Mouse (Mus musculus) embryonic facial prominence, embryonic 12.5 days (tissue): ENCODE measurements around the gene Pbx4. TPM values are rescaled to one million over a fixed set of nuclear protein-coding genes. Genes with fewer than 3 reads are reported as not detected.

ENCODE experiments used
- ATAC-seq: fragments of 200-750 bp; cut with Nextera tagmentation; 2 replicates; pipeline ENCODE4 v1.8.0; 2017; ENCODE audit not compliant: insufficient number of reproducible peaks, insufficient read depth, low FRiP score, low TSS enrichment
- H3K27ac ChIP-seq: fragments of 300-500 bp; sonication (generic); 2 replicates; pipeline ENCODE4 v1.5.1; 2016; ENCODE audit warnings: mild to moderate bottlenecking
- H3K27me3 ChIP-seq: fragments of 300-500 bp; sonication (generic); 2 replicates; pipeline ENCODE4 v1.6.1; 2016; ENCODE audit warnings: mild to moderate bottlenecking, moderate library complexity
- H3K36me3 ChIP-seq: fragments of 300-500 bp; sonication (generic); 2 replicates; pipeline ENCODE4 v1.6.1; 2016; ENCODE audit warnings: mild to moderate bottlenecking
- H3K4me1 ChIP-seq: fragments of 300-500 bp; sonication (generic); 2 replicates; pipeline ENCODE4 v1.6.1; 2016
- H3K4me2 ChIP-seq: fragments of 300-500 bp; sonication (generic); replicated peaks from 2 replicates; pipeline ENCODE4 v1.6.1; 2016; ENCODE audit warnings: mild to moderate bottlenecking, moderate library complexity
- H3K4me3 ChIP-seq: fragments of 300-500 bp; sonication (generic); 2 replicates; pipeline ENCODE4 v1.5.1; 2016; ENCODE audit warnings: mild to moderate bottlenecking
- H3K9ac ChIP-seq: fragments of 300-500 bp; sonication (generic); 2 replicates; pipeline ENCODE4 v1.6.1; 2016; ENCODE audit warnings: mild to moderate bottlenecking, moderate library complexity
- H3K9me3 ChIP-seq: fragments of 300-500 bp; sonication (generic); 2 replicates; pipeline ENCODE4 v1.6.1; 2016; ENCODE audit warnings: mild to moderate bottlenecking, moderate library complexity
- WGBS: fragments of 180-500 bp; shearing (Covaris S2); methylation state at CpG from one replicate; pipeline ENCODE4 v1.1.7; 2016; 5-methylcytosine and 5-hydroxymethylcytosine counted together
- polyA plus RNA-seq: library from polyadenylated mRNA; unstranded; fragments of >200 nt; fragmentation: Nextera tagmentation; extraction: Ambion mirVana; gene quantifications from 2 replicates; pipeline ENCODE4 v1.2.1, GENCODE M21; 2016

Gene Pbx4
- polyA plus RNA-seq, 1 experiment from 2014 or later, result 13.4 TPM

- 71% methylated on average over 2 of the region's 2 CpGs for WGBS
- Histone ChIP-seq H3K4me3 (no peak overlapping the region), H3K9ac (no peak overlapping the region), H3K27ac (no peak overlapping the region), H3K4me2 (no peak overlapping the region), H3K36me3 (peaks cover 39% of the 10 kb centered on the region), H3K4me1 (no peaks in the 10 kb centered on the region), H3K27me3 (no peaks in the 10 kb centered on the region), H3K9me3 (no peaks in the 10 kb centered on the region)
- ATAC-seq, result no peak
These were observed 17.4 kb upstream of the Pbx4 start for GRCm38 (mm10) chr8:69814881-69815280.

- Histone ChIP-seq H3K4me3 (no peak overlapping the region), H3K4me1 (no peaks in the 10 kb centered on the region), H3K4me2 (no peak overlapping the region), H3K9me3 (no peaks in the 10 kb centered on the region), H3K36me3 (peaks cover 39% of the 10 kb centered on the region), H3K27me3 (no peaks in the 10 kb centered on the region), H3K9ac (no peak overlapping the region), H3K27ac (no peak overlapping the region)
- ATAC-seq, result no peak
- 94% methylated on average over 4 of the region's 4 CpGs for WGBS
These were observed 16.9 kb upstream of the Pbx4 start for GRCm38 (mm10) chr8:69815396-69815795.

GRCm38 (mm10) chr8:69820466-69820865 lies 11.8 kb upstream of the Pbx4 start:
- Histone ChIP-seq H3K27me3 (no peaks in the 10 kb centered on the region), H3K9me3 (no peaks in the 10 kb centered on the region), H3K9ac (no peak overlapping the region), H3K4me3 (no peak overlapping the region), H3K4me2 (no peak overlapping the region), H3K4me1 (peaks cover 24% of the 10 kb centered on the region), H3K27ac (no peak overlapping the region), H3K36me3 (peaks cover 24% of the 10 kb centered on the region)
- 86% methylated on average over 9 of the region's 9 CpGs for WGBS
- no peak for ATAC-seq

- peak; percentile 44 for ATAC-seq
- H3K9me3 ChIP-seq, result no peaks in the 10 kb centered on the region
- H3K4me2 ChIP-seq, result peak overlapping the region; percentile 79
- 0 out of 2 replicates have a peak overlapping the region, but pooled peaks have one; percentile 77 for H3K27ac ChIP-seq
- 2% methylated on average over 15 of the region's 22 CpGs for WGBS
- peak overlapping the region; percentile 68 for H3K9ac ChIP-seq
- H3K36me3 ChIP-seq, result peaks cover 25% of the 10 kb centered on the region
- H3K4me3 ChIP-seq, result peak overlapping the region; percentile 64
- H3K27me3 ChIP-seq, result no peaks in the 10 kb centered on the region
- H3K4me1 ChIP-seq, result peaks cover 24% of the 10 kb centered on the region
These were observed 10.3 kb upstream of the Pbx4 start for GRCm38 (mm10) chr8:69821971-69822385.

GRCm38 (mm10) chr8:69822386-69823191 lies 9.7 kb upstream of the Pbx4 start, which contains the start of gene Lpar2:
Gene Lpar2 (plus strand): TSS chr8:69822429.
- H3K4me2 ChIP-seq, result peak within 1 kb of the TSS; percentile 79
- peak within 1 kb of the TSS; percentile 64 for H3K4me3 ChIP-seq
- peaks cover 22% of the 10 kb centered on the region for H3K36me3 ChIP-seq
- peaks cover 24% of the 10 kb centered on the region for H3K4me1 ChIP-seq
- H3K27ac ChIP-seq, result peak within 1 kb of the TSS; percentile 77
- WGBS, result under 1% methylated on average over 34 of the region's 35 CpGs
- no peaks in the 10 kb centered on the region for H3K9me3 ChIP-seq
- no peaks in the 10 kb centered on the region for H3K27me3 ChIP-seq
- H3K9ac ChIP-seq, result peak within 1 kb of the TSS; percentile 68
- peak; percentile 79 for ATAC-seq

GRCm38 (mm10) chr8:69826371-69826770 lies 5.9 kb upstream of the Pbx4 start:
- Histone ChIP-seq H3K9me3 (no peaks in the 10 kb centered on the region), H3K27ac (no peak overlapping the region), H3K27me3 (no peaks in the 10 kb centered on the region), H3K4me2 (no peak overlapping the region), H3K36me3 (peaks cover 32% of the 10 kb centered on the region; the same call in 1 of the 2 replicates), H3K9ac (no peak overlapping the region), H3K4me3 (no peak overlapping the region), H3K4me1 (peaks cover 24% of the 10 kb centered on the region)
- whole genome bisulfite sequencing, result 94% methylated on average over 12 of the region's 12 CpGs
- no peak for ATAC-seq

GRCm38 (mm10) chr8:69837057-69837682 lies 4.9 kb downstream of the Pbx4 start:
- Histone ChIP-seq H3K9ac (no peak overlapping the region), H3K4me1 (peaks cover 5% of the 10 kb centered on the region; the same call in 1 of the 2 replicates), H3K4me3 (no peak overlapping the region), H3K36me3 (no peaks in the 10 kb centered on the region), H3K9me3 (no peaks in the 10 kb centered on the region), H3K4me2 (no peak overlapping the region), H3K27me3 (no peaks in the 10 kb centered on the region), H3K27ac (no peak overlapping the region)
- WGBS, result 76% methylated on average over 8 of the region's 8 CpGs
- ATAC-seq, result no peak

GRCm38 (mm10) chr8:69847167-69848065 lies 15.1 kb downstream of the Pbx4 start:
- Histone ChIP-seq H3K9me3 (0 out of 2 replicates have a peak, but pooled peaks cover 2% of the 10 kb centered on the region), H3K27me3 (no peaks in the 10 kb centered on the region), H3K27ac (no peak overlapping the region), H3K4me2 (no peak overlapping the region), H3K4me3 (no peak overlapping the region), H3K36me3 (no peaks in the 10 kb centered on the region), H3K4me1 (no peaks in the 10 kb centered on the region), H3K9ac (no peak overlapping the region)
- WGBS, result 67% methylated on average over 3 of the region's 3 CpGs
- ATAC-seq, result no peak

GRCm38 (mm10) chr8:69848951-69849350 lies 16.7 kb downstream of the Pbx4 start:
- Histone ChIP-seq H3K4me1 (no peaks in the 10 kb centered on the region), H3K4me3 (no peak overlapping the region), H3K36me3 (no peaks in the 10 kb centered on the region), H3K27ac (no peak overlapping the region), H3K9me3 (0 out of 2 replicates have a peak, but pooled peaks cover 2% of the 10 kb centered on the region), H3K27me3 (no peaks in the 10 kb centered on the region), H3K9ac (no peak overlapping the region), H3K4me2 (no peak overlapping the region)
- 80% methylated on average over 8 of the region's 8 CpGs for WGBS
- no peak for ATAC-seq

- Histone ChIP-seq H3K4me1 (no peaks in the 10 kb centered on the region), H3K27ac (no peak overlapping the region), H3K9ac (no peak overlapping the region), H3K27me3 (no peaks in the 10 kb centered on the region), H3K36me3 (no peaks in the 10 kb centered on the region), H3K9me3 (0 out of 2 replicates have a peak, but pooled peaks cover 2% of the 10 kb centered on the region), H3K4me2 (no peak overlapping the region), H3K4me3 (no peak overlapping the region)
- WGBS, result 47% methylated on average over 3 of the region's 3 CpGs
- no peak for ATAC-seq
These were observed 17.6 kb downstream of the Pbx4 start for GRCm38 (mm10) chr8:69849899-69850298.

- H3K9ac ChIP-seq, result no peak overlapping the region
- no peak overlapping the region for H3K27ac ChIP-seq
- H3K4me2 ChIP-seq, result no peak overlapping the region
- no peak overlapping the region for H3K4me3 ChIP-seq
- 76% methylated on average over 7 of the region's 7 CpGs for WGBS
- H3K36me3 ChIP-seq, result no peaks in the 10 kb centered on the region
- H3K9me3 ChIP-seq, result 0 out of 2 replicates have a peak, but pooled peaks cover 2% of the 10 kb centered on the region
- H3K27me3 ChIP-seq, result no peaks in the 10 kb centered on the region
- ATAC-seq, result no peak
- no peaks in the 10 kb centered on the region for H3K4me1 ChIP-seq
These were observed 18.7 kb downstream of the Pbx4 start for GRCm38 (mm10) chr8:69850926-69851506.
